Mouse (Mus musculus) ES-E14 (cell line): Measurements from ENCODE around the gene Ppard. TPM values are rescaled to one million over a fixed set of nuclear protein-coding genes. Genes with fewer than 3 reads are reported as not detected.

ENCODE experiments used
- DNase-seq: peaks from one replicate; pipeline ENCODE4 v3.0.0-alpha.2; 2013; ENCODE audit warnings: low read depth, low spot score
- H3K27ac ChIP-seq: 2 replicates; pipeline ENCODE4 v1.5.1; 2012; ENCODE audit warnings: low read depth, mild to moderate bottlenecking, low read length, moderate library complexity, mixed read lengths; ENCODE audit not compliant: poor library complexity, insufficient read depth, severe bottlenecking
- H3K36me3 ChIP-seq: 2 replicates; pipeline ENCODE4 v1.6.1; 2012; ENCODE audit warnings: mild to moderate bottlenecking, low read length, moderate library complexity, mixed read lengths; ENCODE audit not compliant: control insufficient read depth, poor library complexity, insufficient read depth, severe bottlenecking
- H3K4me1 ChIP-seq, 2 experiments: fragments of 150-350 bp in 1 of 2; sonication (generic) in 1 of 2; 2 replicates each; pipeline ENCODE4 v1.6.1; 2012; ENCODE audit warnings: low read length in 2 of 2, mild to moderate bottlenecking in 1 of 2, mixed read lengths in 1 of 2; ENCODE audit not compliant: control insufficient read depth in 2 of 2, insufficient read depth in 2 of 2, poor library complexity in 1 of 2
- H3K4me3 ChIP-seq, 2 experiments: fragments of 150-350 bp in 1 of 2; sonication (generic) in 1 of 2; 2 replicates each; pipeline ENCODE4 v1.5.1; 2012; ENCODE audit warnings: low read length in 2 of 2, low read depth in 1 of 2, mild to moderate bottlenecking in 1 of 2, mixed read lengths in 1 of 2; ENCODE audit not compliant: insufficient read depth in 1 of 2, poor library complexity in 1 of 2, severe bottlenecking in 1 of 2
- H3K9ac ChIP-seq: 2 replicates; pipeline ENCODE4 v1.6.1; 2012; ENCODE audit warnings: low read depth, mild to moderate bottlenecking, low read length, mixed read lengths; ENCODE audit not compliant: poor library complexity, insufficient read depth, severe bottlenecking
- H3K9me3 ChIP-seq: fragments of 150-350 bp; sonication (generic); 2 replicates; pipeline ENCODE4 v1.6.1; 2012; ENCODE audit warnings: low read depth, mild to moderate bottlenecking, low read length; ENCODE audit not compliant: control insufficient read depth, insufficient read depth
- CHD2 ChIP-seq: IDR thresholded peaks from 2 replicates; pipeline ENCODE4 v1.6.1; 2014; ENCODE audit warnings: mild to moderate bottlenecking, low read depth, low read length, inconsistent platforms
- HCFC1 ChIP-seq: IDR thresholded peaks from 2 replicates; pipeline ENCODE4 v1.6.1; 2012; ENCODE audit warnings: low read length, inconsistent platforms, borderline replicate concordance; ENCODE audit not compliant: insufficient read depth
- MAFK ChIP-seq: IDR thresholded peaks from 2 replicates; pipeline ENCODE4 v1.6.1; 2014; ENCODE audit warnings: mild to moderate bottlenecking, low read depth, low read length, inconsistent platforms; ENCODE audit not compliant: insufficient read depth
- ZC3H11A ChIP-seq: IDR thresholded peaks from 2 replicates; pipeline ENCODE4 v1.6.1; 2012; ENCODE audit warnings: low read depth, mild to moderate bottlenecking, inconsistent platforms, low read length, borderline replicate concordance
- ZNF384 ChIP-seq: IDR thresholded peaks from 2 replicates; pipeline ENCODE4 v1.6.1; 2012; ENCODE audit warnings: low read depth, low read length, inconsistent platforms
- in situ Hi-C, 2 experiments: fragments of 600-800 bp; cut with MboI; formaldehyde crosslinking; loops; one replicate each; pipeline ENCODE4 v1.15.1; 2025; ENCODE audit warnings: low sequenced_read_pairs in 2 of 2, inconsistent platforms in 1 of 2; ENCODE audit not compliant: unreplicated experiment in 2 of 2
- total RNA-seq: library from RNA; depleted of rRNA; stranded (reverse); fragments of 300-350 nt; gene quantifications from 2 replicates; pipeline ENCODE4 v1.2.3, GENCODE M21; 2012

Ppard gene
- total RNA-seq, 1 experiment = 6.7 TPM

- no peak for DNase-seq
- Histone ChIP-seq H3K9me3 (no peaks in the 10 kb centered on the region), H3K36me3 (no peaks in the 10 kb centered on the region; the same call in 1 of the 2 replicates), H3K27ac (peak overlapping the region; percentile 30; the same call in 1 of the 2 replicates), H3K9ac (peak overlapping the region; percentile 37; the same call in 1 of the 2 replicates), H3K4me3 (peak overlapping the region; percentile 18 to 44; a peak in 2 of 4 replicates), H3K4me1 (peaks cover 3 to 39% of the 10 kb centered on the region in 2 experiments; a peak in 2 of 4 replicates)
- in situ Hi-C loops = no loop called here
- TF ChIP-seq HCFC1 (no peak), CHD2 (no peak), MAFK (no peak), ZC3H11A (no peak), ZNF384 (no peak)
These were observed 108.6 kb downstream of the Ppard start for GRCm38 (mm10) chr17:28341091-28341490.

- Histone ChIP-seq H3K4me3 (no peak overlapping the region), H3K27ac (no peak overlapping the region), H3K9ac (no peak overlapping the region), H3K36me3 (no peaks in the 10 kb centered on the region), H3K9me3 (no peaks in the 10 kb centered on the region), H3K4me1 (peaks cover 3 to 56% of the 10 kb centered on the region in 2 experiments; a peak in 2 of 4 replicates)
- TF ChIP-seq ZC3H11A (no peak), MAFK (no peak), ZNF384 (no peak), HCFC1 (no peak), CHD2 (no peak)
- DNase-seq = no peak
- in situ Hi-C loops = no loop called here
These were observed 111.6 kb downstream of the Ppard start for GRCm38 (mm10) chr17:28344050-28344607.

- in situ Hi-C loops = no loop called here
- no peak for DNase-seq
- no peak for TF ChIP-seq MAFK
- TF ChIP-seq ZNF384 = no peak
- TF ChIP-seq HCFC1 = no peak
- no peak for TF ChIP-seq CHD2
- TF ChIP-seq ZC3H11A = no peak
- H3K9ac ChIP-seq = peak overlapping the region; percentile 4; the same call in 1 of the 2 replicates
- H3K9me3 ChIP-seq = no peaks in the 10 kb centered on the region
- peaks cover 3 to 58% of the 10 kb centered on the region in 2 experiments; a peak in 2 of 4 replicates for H3K4me1 ChIP-seq
- H3K36me3 ChIP-seq = no peaks in the 10 kb centered on the region
- 0 out of 2 replicates have a peak overlapping the region, but pooled peaks have one; percentile 23 for H3K27ac ChIP-seq
- no peak overlapping the region; a peak in 1 of 4 replicates for H3K4me3 ChIP-seq
These were observed 112.2 kb downstream of the Ppard start for GRCm38 (mm10) chr17:28344670-28345069.

- in situ Hi-C loops = no loop called here
- 0 out of 2 replicates have a peak overlapping the region, but pooled peaks have one; percentile 23 for H3K27ac ChIP-seq
- H3K9me3 ChIP-seq = no peaks in the 10 kb centered on the region
- peak overlapping the region; percentile 21; the same call in 1 of the 2 replicates for H3K9ac ChIP-seq
- H3K4me1 ChIP-seq = peaks cover 3 to 58% of the 10 kb centered on the region in 2 experiments; a peak in 2 of 4 replicates
- no peaks in the 10 kb centered on the region for H3K36me3 ChIP-seq
- TF ChIP-seq HCFC1 = no peak
- no peak for TF ChIP-seq ZC3H11A
- no peak for TF ChIP-seq ZNF384
- TF ChIP-seq MAFK = no peak
- no peak for TF ChIP-seq CHD2
- H3K4me3 ChIP-seq = peak overlapping the region in 1 of 2 experiments; percentile 16; a peak in 1 of 4 replicates
- no peak for DNase-seq
These were observed 112.8 kb downstream of the Ppard start for GRCm38 (mm10) chr17:28345271-28345721.
